Mouse (Mus musculus) lung, adult 2 months (tissue): ENCODE results near the gene Ttc30b.
"Not testable (repeated sequence)": the region's sequence is repeated elsewhere in the genome, so short reads cannot be mapped to it uniquely, and the experiment has no call there.

Experiments
- CTCF ChIP-seq: fragments of 200-500 bp; IDR thresholded peaks from 2 replicates; pipeline ENCODE4 v1.5.1; 2011; ENCODE audit warnings: mild to moderate bottlenecking, low read length, control low read depth; ENCODE audit not compliant: insufficient read depth
- POLR2A ChIP-seq: fragments of 200-500 bp; IDR thresholded peaks from 2 replicates; pipeline ENCODE4 v1.6.1; 2011; ENCODE audit warnings: low read depth, mild to moderate bottlenecking, control low read depth, low read length, borderline replicate concordance; ENCODE audit errors: extremely low read depth

DNA sequence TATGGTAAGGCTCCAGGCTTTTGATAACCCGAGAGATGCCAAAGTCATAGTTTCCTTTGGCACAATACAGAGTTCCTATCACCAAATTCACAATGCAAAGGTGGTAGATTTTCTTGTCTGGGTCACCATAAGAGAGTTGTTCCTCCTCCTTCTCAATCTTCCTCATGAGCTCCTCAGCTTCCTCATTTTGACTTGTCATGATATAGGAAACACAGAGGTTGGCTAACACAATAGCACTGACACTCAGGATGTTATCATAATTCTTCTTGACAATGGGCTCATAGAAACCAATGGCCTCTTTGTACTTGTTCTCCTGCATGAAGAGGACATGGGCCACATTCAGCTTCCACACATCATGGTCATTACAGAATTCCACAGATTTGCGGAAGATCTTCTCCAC, 1.7 kb downstream of the Ttc30b start:
- TF ChIP-seq POLR2A, CTCF: not testable (repeated sequence)
